Mouse (Mus musculus) MEL (cell line): ENCODE measurements at regions not wholly inside any gene's neighbourhood (a gene's known extent, or its start where the extent isn't known, plus 50 kb on each side); places are given as distances from the start of the nearest gene placed in this dataset.

Experiments used
- CTCF ChIP-seq, 3 experiments: IDR thresholded peaks in 2 of 3; conservative IDR thresholded peaks in 1 of 3; 2 replicates each; pipeline ENCODE4 v1.5.1; 2011 to 2012; ENCODE audit warnings: low read length in 3 of 3, low read depth in 2 of 3, mild to moderate bottlenecking in 2 of 3, improper control_type of control experiment in 1 of 3, inconsistent platforms in 1 of 3, mixed read lengths in 1 of 3, moderate library complexity in 1 of 3; ENCODE audit not compliant: control insufficient read depth in 1 of 3, insufficient read depth in 1 of 3, poor library complexity in 1 of 3, severe bottlenecking in 1 of 3
- ELF1 ChIP-seq: IDR thresholded peaks from 2 replicates; pipeline ENCODE4 v1.6.1; 2014; ENCODE audit warnings: low read depth, mild to moderate bottlenecking, inconsistent platforms, low read length, improper control_type of control experiment, moderate library complexity
- MAX ChIP-seq: IDR thresholded peaks from 2 replicates; pipeline ENCODE4 v1.6.1; 2011; ENCODE audit warnings: low read length, improper control_type of control experiment
- POLR2A ChIP-seq, 2 experiments: IDR thresholded peaks; 2 replicates each; pipeline ENCODE4 v1.6.1; 2011 to 2012; ENCODE audit warnings: low read length in 2 of 2, mild to moderate bottlenecking in 2 of 2, control low read depth in 1 of 2, improper control_type of control experiment in 1 of 2, low read depth in 1 of 2, moderate library complexity in 1 of 2; ENCODE audit not compliant: control insufficient read depth in 1 of 2, insufficient read depth in 1 of 2, poor library complexity in 1 of 2
- TCF12 ChIP-seq: IDR thresholded peaks from 2 replicates; pipeline ENCODE4 v1.6.1; 2014; ENCODE audit warnings: low read depth, mild to moderate bottlenecking, inconsistent platforms, low read length, improper control_type of control experiment, moderate library complexity
- UBTF ChIP-seq: IDR thresholded peaks from 2 replicates; pipeline ENCODE4 v1.6.1; 2012; ENCODE audit warnings: low read depth, mild to moderate bottlenecking, inconsistent platforms, low read length, improper control_type of control experiment, moderate library complexity, borderline replicate concordance; ENCODE audit not compliant: insufficient read depth
- USF1 ChIP-seq: IDR thresholded peaks from 2 replicates; pipeline ENCODE4 v1.6.1; 2014; ENCODE audit warnings: low read depth, mild to moderate bottlenecking, inconsistent platforms, low read length, improper control_type of control experiment, moderate library complexity
- USF2 ChIP-seq, 2 experiments: IDR thresholded peaks; 2 replicates each; pipeline ENCODE4 v1.6.1; 2011 to 2012; ENCODE audit warnings: improper control_type of control experiment in 2 of 2, low read length in 2 of 2, borderline replicate concordance in 1 of 2, inconsistent platforms in 1 of 2, low read depth in 1 of 2, mild to moderate bottlenecking in 1 of 2; ENCODE audit not compliant: insufficient read depth in 1 of 2
- ZC3H11A ChIP-seq: IDR thresholded peaks from 2 replicates; pipeline ENCODE4 v1.6.1; 2012; ENCODE audit warnings: low read depth, mild to moderate bottlenecking, inconsistent platforms, low read length, improper control_type of control experiment
- ZNF384 ChIP-seq: IDR thresholded peaks from 2 replicates; pipeline ENCODE4 v1.6.1; 2012; ENCODE audit warnings: low read depth, mild to moderate bottlenecking, inconsistent platforms, low read length, improper control_type of control experiment

GRCm38 (mm10) chr6:96057575-96058159 is 55.3 kb upstream of the Fam19a1 start:
- no peak for TF ChIP-seq UBTF
- TF ChIP-seq MAX = no peak
- no peak for TF ChIP-seq ELF1
- no peak for TF ChIP-seq CTCF (IDR thresholded peaks at IDR 0.05 in 2 of 3, conservative IDR thresholded peaks at IDR 0.05 in 1 of 3; ENCODE audit: control insufficient read depth in 1 of 3, insufficient read depth in 1 of 3, low read depth in 2 of 3, low read length in 3 of 3, poor library complexity in 1 of 3, severe bottlenecking in 1 of 3)
- no peak for TF ChIP-seq USF1
- no peak for TF ChIP-seq ZC3H11A
- no peak for TF ChIP-seq USF2 (IDR thresholded peaks at IDR 0.05; ENCODE audit: borderline replicate concordance in 1 of 2, insufficient read depth in 1 of 2, low read depth in 1 of 2, low read length in 2 of 2)
- no peak for TF ChIP-seq POLR2A (IDR thresholded peaks at IDR 0.05; ENCODE audit: control insufficient read depth in 1 of 2, insufficient read depth in 1 of 2, low read depth in 1 of 2, low read length in 2 of 2, poor library complexity in 1 of 2)
- TF ChIP-seq ZNF384 = no peak
- TF ChIP-seq TCF12 = no peak
